Mouse (Mus musculus) heart, adult 2 months (tissue): Measurements from ENCODE around the gene Helz. TPM values are rescaled to one million over a fixed set of nuclear protein-coding genes. Genes with fewer than 3 reads are reported as not detected.

ENCODE experiments used
- DNase-seq, 2 experiments: peaks; one replicate each; pipeline ENCODE4 v3.0.0; 2021
- H3K27ac ChIP-seq: fragments of 200-600 bp; 2 replicates; pipeline ENCODE4 v1.8.1; 2022
- H3K27me3 ChIP-seq: fragments of 200-500 bp; 2 replicates; pipeline ENCODE4 v1.6.1; 2012; ENCODE audit warnings: mild to moderate bottlenecking, low read length, inconsistent platforms, mixed read lengths; ENCODE audit not compliant: control insufficient read depth, insufficient read depth
- H3K36me3 ChIP-seq: fragments of 200-500 bp; 2 replicates; pipeline ENCODE4 v1.6.1; 2012; ENCODE audit warnings: low read length, inconsistent platforms; ENCODE audit not compliant: control insufficient read depth, insufficient read depth
- H3K4me1 ChIP-seq: fragments of 200-500 bp; 2 replicates; pipeline ENCODE4 v1.6.1; 2011; ENCODE audit warnings: low read length; ENCODE audit not compliant: control insufficient read depth, insufficient read depth
- H3K4me3 ChIP-seq: fragments of 200-600 bp; 2 replicates; pipeline ENCODE4 v1.8.1; 2022
- H3K79me2 ChIP-seq: fragments of 200-500 bp; replicated peaks from 2 replicates; pipeline ENCODE4 v1.6.1; 2012; ENCODE audit warnings: mild to moderate bottlenecking, inconsistent platforms, low read length, moderate library complexity, mixed read lengths; ENCODE audit not compliant: control insufficient read depth, insufficient read depth
- H3K9ac ChIP-seq: fragments of 200-500 bp; 2 replicates; pipeline ENCODE4 v1.6.1; 2012; ENCODE audit warnings: low read depth, mild to moderate bottlenecking, control low read depth, inconsistent platforms, low read length, mixed read lengths
- CTCF ChIP-seq: fragments of 200-600 bp; IDR thresholded peaks from 2 replicates; pipeline ENCODE4 v1.8.1; 2022; ENCODE audit warnings: antibody characterized with exemption, mild to moderate bottlenecking, moderate library complexity
- EP300 ChIP-seq: fragments of 200-500 bp; IDR thresholded peaks from 2 replicates; pipeline ENCODE4 v1.6.1; 2011; ENCODE audit warnings: low read depth, low read length, control low read depth; ENCODE audit not compliant: insufficient read depth
- POLR2A ChIP-seq: fragments of 200-500 bp; IDR thresholded peaks from 2 replicates; pipeline ENCODE4 v1.6.1; 2011; ENCODE audit warnings: mild to moderate bottlenecking, low read depth, low read length, control low read depth; ENCODE audit not compliant: insufficient read depth
- WGBS: fragments of 180-500 bp; shearing (Covaris S2); methylation state at CpG from one replicate; pipeline ENCODE4 v1.1.7; 2018; 5-methylcytosine and 5-hydroxymethylcytosine counted together
- intact Hi-C: fragments of 180-260 bp; cut with DNase I; formaldehyde crosslinking; loops from one replicate; pipeline ENCODE4 v1.15.1; 2025
- polyA plus RNA-seq: library from polyadenylated mRNA; depleted of rRNA; stranded (reverse); fragments of >200 nt; gene quantifications from 2 replicates; pipeline ENCODE4 v1.2.3, GENCODE M21; 2012
- total RNA-seq, 2 experiments: library from RNA; stranded (reverse); gene quantifications; 2 replicates each; pipeline ENCODE4 v1.2.3; 2021

Helz gene
- total and polyA plus RNA-seq, 3 experiments: 10.8 to 26.4 (median 26.2) TPM

GRCm38 (mm10) chr11:107714368-107714767, 166.6 kb downstream of the Helz start:
- DNase-seq: no peak
- Histone ChIP-seq H3K27me3 (no peaks in the 10 kb centered on the region), H3K36me3 (no peaks in the 10 kb centered on the region), H3K79me2 (no peaks in the 10 kb centered on the region), H3K27ac (no peak overlapping the region), H3K4me1 (no peaks in the 10 kb centered on the region), H3K9ac (no peak overlapping the region), H3K4me3 (no peak overlapping the region)
- intact Hi-C loops: no loop called here
- WGBS: 87% methylated on average over 7 of the region's 7 CpGs
- TF ChIP-seq EP300 (no peak), POLR2A (no peak), CTCF (no peak)

GRCm38 (mm10) chr11:107716332-107716938, 168.7 kb downstream of the Helz start, which contains the start of gene Cacng1:
TSS of gene Cacng1 (minus strand) at chr11:107716522.
- Histone ChIP-seq H3K4me1 (no peaks in the 10 kb centered on the region), H3K4me3 (no peak within 1 kb of the TSS), H3K9ac (no peak within 1 kb of the TSS), H3K79me2 (no peaks in the 10 kb centered on the region), H3K27me3 (no peaks in the 10 kb centered on the region), H3K27ac (no peak within 1 kb of the TSS), H3K36me3 (no peaks in the 10 kb centered on the region)
- intact Hi-C loops: no loop called here
- no peak for TF ChIP-seq CTCF
- no peak for TF ChIP-seq POLR2A
- TF ChIP-seq EP300: no peak
- WGBS: 76% methylated on average over 16 of the region's 16 CpGs
- DNase-seq: no peak

- no peaks in the 10 kb centered on the region for H3K4me1 ChIP-seq
- H3K27ac ChIP-seq: no peak overlapping the region
- H3K36me3 ChIP-seq: no peaks in the 10 kb centered on the region
- no peak overlapping the region for H3K9ac ChIP-seq
- no peaks in the 10 kb centered on the region for H3K79me2 ChIP-seq
- no peak for DNase-seq
- no peak overlapping the region for H3K4me3 ChIP-seq
- no peaks in the 10 kb centered on the region for H3K27me3 ChIP-seq
- intact Hi-C loops: no loop called here
- 90% methylated on average over 9 of the region's 9 CpGs for WGBS
- no peak for TF ChIP-seq EP300
These were observed 172.7 kb downstream of the Helz start for GRCm38 (mm10) chr11:107720264-107721021.

GRCm38 (mm10) chr11:107721057-107721456, 173.3 kb downstream of the Helz start:
- no peak overlapping the region for H3K27ac ChIP-seq
- intact Hi-C loops: no loop called here

GRCm38 (mm10) chr11:107724603-107725002, 176.9 kb downstream of the Helz start:
- Histone ChIP-seq H3K27me3 (no peaks in the 10 kb centered on the region), H3K4me1 (no peaks in the 10 kb centered on the region), H3K79me2 (no peaks in the 10 kb centered on the region), H3K36me3 (no peaks in the 10 kb centered on the region), H3K4me3 (no peak overlapping the region), H3K9ac (no peak overlapping the region), H3K27ac (no peak overlapping the region)
- intact Hi-C loops: no loop called here
- TF ChIP-seq CTCF (no peak), POLR2A (no peak)
- no peak for DNase-seq
- 72% methylated on average over 8 of the region's 8 CpGs for WGBS

More at GRCm38 (mm10) chr11:107721057-107721456, 173.3 kb downstream of the Helz start:
- TF ChIP-seq POLR2A (no peak), EP300 (no peak), CTCF (no peak)
- Histone ChIP-seq H3K4me3 (no peak overlapping the region), H3K4me1 (no peaks in the 10 kb centered on the region), H3K9ac (no peak overlapping the region), H3K79me2 (no peaks in the 10 kb centered on the region), H3K27me3 (no peaks in the 10 kb centered on the region), H3K36me3 (no peaks in the 10 kb centered on the region)
- 85% methylated on average over 7 of the region's 7 CpGs for WGBS
- no peak for DNase-seq
